Mouse (Mus musculus): ENCODE measurements around the gene Edrf1. TPM values are rescaled to one million over a fixed set of nuclear protein-coding genes. Genes with fewer than 3 reads are reported as not detected.

Edrf1 gene
- polyA plus RNA-seq, 2 experiments = 21.8 to 22.7 TPM

DNA sequence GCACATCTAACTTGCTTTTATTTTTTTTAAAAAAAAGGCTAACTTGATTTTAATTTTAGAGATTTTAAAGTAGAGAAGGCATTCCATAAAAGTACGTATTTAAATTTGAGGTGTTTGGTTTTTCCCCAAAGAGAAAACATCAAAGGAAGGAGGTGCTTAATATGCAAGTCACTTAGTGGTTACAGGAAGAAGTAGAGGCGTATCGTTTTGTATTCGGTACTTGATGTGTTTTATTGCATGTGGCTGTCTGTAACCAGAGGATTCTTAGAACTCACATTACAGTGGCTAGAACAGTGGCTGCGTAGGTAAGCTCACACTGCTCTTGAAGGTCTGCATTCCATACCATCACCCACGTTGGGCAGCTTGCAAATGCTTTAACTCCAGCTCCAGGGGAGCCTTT is 8.4 kb downstream of the Edrf1 start:
- Histone ChIP-seq H3K9ac (ENCODE audit: low read depth, low read length, severe bottlenecking) (no peak overlapping the region), H3K27me3 (ENCODE audit: control insufficient read depth, insufficient read depth, low read length) (no peaks in the 10 kb centered on the region), H3K27ac (replicated peaks; ENCODE audit: low read depth, low read length) (no peak overlapping the region), H3K4me1 (ENCODE audit: control insufficient read depth, insufficient read depth, low read length) (no peaks in the 10 kb centered on the region), H3K4me2 (replicated peaks; ENCODE audit: low read depth, low read length, severe bottlenecking) (no peak overlapping the region), H3K9me3 (ENCODE audit: control insufficient read depth, low read length) (no peaks in the 10 kb centered on the region), H3K36me3 (ENCODE audit: control insufficient read depth, insufficient read depth, low read length) (peaks cover 92% of the 10 kb centered on the region), H3K4me3 (replicated peaks; ENCODE audit: low read length) (no peak overlapping the region)
- DNase-seq (ENCODE audit: low spot score) (no peak), ATAC-seq (ENCODE audit: low FRiP score, low read depth) (no peak)
- no peak for TF ChIP-seq POLR2A (IDR thresholded peaks at IDR 0.05; ENCODE audit: borderline replicate concordance, extremely low read depth, insufficient read depth, insufficient read length)
- 91% methylated on average over 6 of the region's 6 CpGs for WGBS

DNA sequence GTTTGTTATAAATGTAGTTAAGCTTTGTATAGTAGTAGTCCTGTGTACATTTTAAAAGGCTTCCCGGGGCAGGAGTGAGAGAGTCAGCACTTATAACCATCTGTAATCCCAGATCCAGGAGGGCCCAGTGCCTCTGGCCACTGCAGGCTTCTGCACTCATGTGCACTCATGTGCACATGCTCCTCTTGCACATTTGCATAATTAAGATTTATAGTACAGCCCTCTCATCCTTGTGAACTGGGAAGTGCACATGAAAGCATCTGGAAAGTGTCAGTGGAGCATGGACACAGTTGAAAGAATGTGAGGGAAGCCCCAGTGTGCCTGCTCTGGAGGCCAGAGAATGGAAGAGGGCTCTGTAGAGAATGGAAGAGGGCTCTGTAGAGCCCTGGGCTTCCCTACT is 25.1 kb downstream of the Edrf1 start:
- Histone ChIP-seq H3K4me2 (replicated peaks; ENCODE audit: low read depth, low read length, severe bottlenecking) (no peak overlapping the region), H3K4me1 (ENCODE audit: control insufficient read depth, insufficient read depth, low read length) (no peaks in the 10 kb centered on the region), H3K9ac (ENCODE audit: low read depth, low read length, severe bottlenecking) (no peak overlapping the region), H3K27ac (replicated peaks; ENCODE audit: low read depth, low read length) (no peak overlapping the region), H3K27me3 (ENCODE audit: control insufficient read depth, insufficient read depth, low read length) (no peaks in the 10 kb centered on the region), H3K4me3 (replicated peaks; ENCODE audit: low read length) (no peak overlapping the region), H3K9me3 (ENCODE audit: control insufficient read depth, low read length) (no peaks in the 10 kb centered on the region), H3K36me3 (ENCODE audit: control insufficient read depth, insufficient read depth, low read length) (peaks cover 95% of the 10 kb centered on the region)
- WGBS = 72% methylated on average over 1 of the region's 1 CpGs
- DNase-seq (ENCODE audit: low spot score) (no peak), ATAC-seq (ENCODE audit: low FRiP score, low read depth) (no peak)
- TF ChIP-seq POLR2A (IDR thresholded peaks at IDR 0.05; ENCODE audit: borderline replicate concordance, extremely low read depth, insufficient read depth, insufficient read length) = no peak

DNA sequence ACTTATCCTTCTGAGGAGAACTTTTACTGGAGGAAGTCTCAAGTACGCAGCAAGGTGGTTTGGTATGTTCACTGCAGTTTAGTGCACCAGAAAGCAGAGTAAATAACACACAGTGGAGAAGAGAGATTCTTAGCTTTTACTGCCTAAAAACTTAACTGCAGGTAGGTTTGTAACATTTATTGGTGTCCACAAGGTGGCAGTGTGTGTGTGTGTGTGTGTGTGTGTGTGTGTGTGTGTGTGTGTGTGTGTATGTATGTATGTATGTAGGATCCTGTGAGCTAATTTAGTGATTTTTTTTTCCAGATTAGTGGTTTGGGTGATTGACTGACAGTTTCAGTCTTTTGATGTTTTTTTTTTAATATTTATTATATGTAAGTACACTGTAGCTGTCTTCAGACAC is 31.7 kb downstream of the Edrf1 start:
- Histone ChIP-seq H3K36me3 (ENCODE audit: control insufficient read depth, insufficient read depth, low read length) (peaks cover 87% of the 10 kb centered on the region), H3K27ac (replicated peaks; ENCODE audit: low read depth, low read length) (no peak overlapping the region), H3K9me3 (ENCODE audit: control insufficient read depth, low read length) (no peaks in the 10 kb centered on the region), H3K4me3 (replicated peaks; ENCODE audit: low read length) (no peak overlapping the region), H3K4me2 (replicated peaks; ENCODE audit: low read depth, low read length, severe bottlenecking) (no peak overlapping the region), H3K27me3 (ENCODE audit: control insufficient read depth, insufficient read depth, low read length) (no peaks in the 10 kb centered on the region), H3K4me1 (ENCODE audit: control insufficient read depth, insufficient read depth, low read length) (no peaks in the 10 kb centered on the region), H3K9ac (ENCODE audit: low read depth, low read length, severe bottlenecking) (no peak overlapping the region)
- 92% methylated on average over 1 of the region's 1 CpGs for WGBS
- TF ChIP-seq POLR2A (IDR thresholded peaks at IDR 0.05; ENCODE audit: borderline replicate concordance, extremely low read depth, insufficient read depth, insufficient read length) = no peak
- DNase-seq (ENCODE audit: low spot score) = no peak
- ATAC-seq (ENCODE audit: low FRiP score, low read depth) = no peak

GRCm38 (mm10) chr7:133669946-133670345 is 32.6 kb downstream of the Edrf1 start:
- DNase-seq (ENCODE audit: low spot score) (no peak), ATAC-seq (ENCODE audit: low FRiP score, low read depth) (no peak)
- TF ChIP-seq POLR2A (IDR thresholded peaks at IDR 0.05; ENCODE audit: borderline replicate concordance, extremely low read depth, insufficient read depth, insufficient read length) = no peak
- Histone ChIP-seq H3K27ac (replicated peaks; ENCODE audit: low read depth, low read length) (no peak overlapping the region), H3K9me3 (ENCODE audit: control insufficient read depth, low read length) (no peaks in the 10 kb centered on the region), H3K9ac (ENCODE audit: low read depth, low read length, severe bottlenecking) (no peak overlapping the region), H3K27me3 (ENCODE audit: control insufficient read depth, insufficient read depth, low read length) (no peaks in the 10 kb centered on the region), H3K4me3 (replicated peaks; ENCODE audit: low read length) (no peak overlapping the region), H3K36me3 (ENCODE audit: control insufficient read depth, insufficient read depth, low read length) (peaks cover 85% of the 10 kb centered on the region), H3K4me1 (ENCODE audit: control insufficient read depth, insufficient read depth, low read length) (no peaks in the 10 kb centered on the region), H3K4me2 (replicated peaks; ENCODE audit: low read depth, low read length, severe bottlenecking) (no peak overlapping the region)
- 91% methylated on average over 9 of the region's 9 CpGs for WGBS

GRCm38 (mm10) chr7:133670846-133671245 is 33.5 kb downstream of the Edrf1 start:
- no peak for TF ChIP-seq POLR2A (IDR thresholded peaks at IDR 0.05; ENCODE audit: borderline replicate concordance, extremely low read depth, insufficient read depth, insufficient read length)
- WGBS = 89% methylated on average over 3 of the region's 3 CpGs
- DNase-seq (ENCODE audit: low spot score) (no peak), ATAC-seq (ENCODE audit: low FRiP score, low read depth) (no peak)
- Histone ChIP-seq H3K4me3 (replicated peaks; ENCODE audit: low read length) (no peak overlapping the region), H3K4me1 (ENCODE audit: control insufficient read depth, insufficient read depth, low read length) (no peaks in the 10 kb centered on the region), H3K27ac (replicated peaks; ENCODE audit: low read depth, low read length) (no peak overlapping the region), H3K9me3 (ENCODE audit: control insufficient read depth, low read length) (no peaks in the 10 kb centered on the region), H3K27me3 (ENCODE audit: control insufficient read depth, insufficient read depth, low read length) (no peaks in the 10 kb centered on the region), H3K4me2 (replicated peaks; ENCODE audit: low read depth, low read length, severe bottlenecking) (no peak overlapping the region), H3K36me3 (ENCODE audit: control insufficient read depth, insufficient read depth, low read length) (peaks cover 76% of the 10 kb centered on the region), H3K9ac (ENCODE audit: low read depth, low read length, severe bottlenecking) (no peak overlapping the region)

DNA sequence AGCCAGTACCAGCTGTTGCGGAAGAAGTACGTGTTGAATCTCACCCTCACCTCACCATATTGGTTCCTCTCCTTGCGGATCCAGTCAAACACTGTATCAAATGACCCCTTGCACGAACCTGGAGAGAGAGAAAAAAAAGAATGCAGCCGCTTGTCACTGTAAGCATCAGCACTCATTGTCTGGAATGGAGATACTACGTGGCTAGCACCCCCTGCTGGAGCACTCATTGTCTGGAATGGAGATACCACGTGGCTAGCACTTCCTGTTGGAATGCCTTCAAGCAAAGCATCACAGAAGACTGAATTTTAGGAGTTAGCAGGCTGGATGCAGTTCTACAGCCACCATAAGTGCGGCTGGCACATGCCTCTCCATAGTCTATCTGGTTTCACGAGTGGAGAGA is 38.7 kb downstream of the Edrf1 start:
- Histone ChIP-seq H3K4me2 (replicated peaks; ENCODE audit: low read depth, low read length, severe bottlenecking) (no peak overlapping the region), H3K4me1 (ENCODE audit: control insufficient read depth, insufficient read depth, low read length) (no peaks in the 10 kb centered on the region), H3K27ac (replicated peaks; ENCODE audit: low read depth, low read length) (no peak overlapping the region), H3K9ac (ENCODE audit: low read depth, low read length, severe bottlenecking) (no peak overlapping the region), H3K36me3 (ENCODE audit: control insufficient read depth, insufficient read depth, low read length) (peaks cover 31% of the 10 kb centered on the region), H3K9me3 (ENCODE audit: control insufficient read depth, low read length) (no peaks in the 10 kb centered on the region), H3K4me3 (replicated peaks; ENCODE audit: low read length) (no peak overlapping the region), H3K27me3 (ENCODE audit: control insufficient read depth, insufficient read depth, low read length) (no peaks in the 10 kb centered on the region)
- ATAC-seq (ENCODE audit: low FRiP score, low read depth) (no peak), DNase-seq (ENCODE audit: low spot score) (peak; percentile 20)
- WGBS = 67% methylated on average over 9 of the region's 9 CpGs
- TF ChIP-seq POLR2A (IDR thresholded peaks at IDR 0.05; ENCODE audit: borderline replicate concordance, extremely low read depth, insufficient read depth, insufficient read length) = no peak

Data from limb, embryonic 14.5 days (tissue).